Mouse (Mus musculus): ENCODE results near the gene Trmt1. TPM values are rescaled to one million over a fixed set of nuclear protein-coding genes. Genes with fewer than 3 reads are reported as not detected.

Gene Trmt1
- polyA plus RNA-seq, 1 experiment from 2014 or later = 73.3 TPM

GRCm38 (mm10) chr8:84699861-84700322, 13.8 kb downstream of the Trmt1 start:
- Histone ChIP-seq H3K4me2 (ENCODE audit: low read length) (no peak overlapping the region), H3K27me3 (replicated peaks; ENCODE audit: control insufficient read depth, insufficient read depth, low read length) (peaks cover 27% of the 10 kb centered on the region), H3K9me3 (ENCODE audit: control insufficient read depth, low read length) (no peaks in the 10 kb centered on the region), H3K4me1 (replicated peaks; ENCODE audit: control insufficient read depth, insufficient read depth, low read length) (peaks cover 27% of the 10 kb centered on the region), H3K4me3 (replicated peaks; ENCODE audit: low read length) (no peak overlapping the region), H3K9ac (replicated peaks; ENCODE audit: low read depth, low read length) (no peak overlapping the region), H3K36me3 (ENCODE audit: control insufficient read depth, insufficient read depth) (peaks cover 16% of the 10 kb centered on the region; the same call in 1 of the 2 replicates), H3K27ac (ENCODE audit: low read length) (peak overlapping the region; percentile 51)
- WGBS = 59% methylated on average over 7 of the region's 7 CpGs
- ATAC-seq = peak; percentile 25; the same call in 1 of the 2 replicates

GRCm38 (mm10) chr8:84700526-84700925, 14.4 kb downstream of the Trmt1 start:
- peaks cover 29% of the 10 kb centered on the region for H3K27me3 ChIP-seq (replicated peaks; ENCODE audit: control insufficient read depth, insufficient read depth, low read length)
- no peak overlapping the region for H3K27ac ChIP-seq (ENCODE audit: low read length)
- WGBS = 87% methylated on average over 5 of the region's 5 CpGs
- H3K9me3 ChIP-seq (ENCODE audit: control insufficient read depth, low read length) = no peaks in the 10 kb centered on the region
- no peak for ATAC-seq
- H3K4me1 ChIP-seq (replicated peaks; ENCODE audit: control insufficient read depth, insufficient read depth, low read length) = peaks cover 34% of the 10 kb centered on the region
- H3K36me3 ChIP-seq (ENCODE audit: control insufficient read depth, insufficient read depth) = peaks cover 14% of the 10 kb centered on the region; the same call in 1 of the 2 replicates
- no peak overlapping the region for H3K4me2 ChIP-seq (ENCODE audit: low read length)
- H3K4me3 ChIP-seq (replicated peaks; ENCODE audit: low read length) = no peak overlapping the region
- H3K9ac ChIP-seq (replicated peaks; ENCODE audit: low read depth, low read length) = no peak overlapping the region

DNA sequence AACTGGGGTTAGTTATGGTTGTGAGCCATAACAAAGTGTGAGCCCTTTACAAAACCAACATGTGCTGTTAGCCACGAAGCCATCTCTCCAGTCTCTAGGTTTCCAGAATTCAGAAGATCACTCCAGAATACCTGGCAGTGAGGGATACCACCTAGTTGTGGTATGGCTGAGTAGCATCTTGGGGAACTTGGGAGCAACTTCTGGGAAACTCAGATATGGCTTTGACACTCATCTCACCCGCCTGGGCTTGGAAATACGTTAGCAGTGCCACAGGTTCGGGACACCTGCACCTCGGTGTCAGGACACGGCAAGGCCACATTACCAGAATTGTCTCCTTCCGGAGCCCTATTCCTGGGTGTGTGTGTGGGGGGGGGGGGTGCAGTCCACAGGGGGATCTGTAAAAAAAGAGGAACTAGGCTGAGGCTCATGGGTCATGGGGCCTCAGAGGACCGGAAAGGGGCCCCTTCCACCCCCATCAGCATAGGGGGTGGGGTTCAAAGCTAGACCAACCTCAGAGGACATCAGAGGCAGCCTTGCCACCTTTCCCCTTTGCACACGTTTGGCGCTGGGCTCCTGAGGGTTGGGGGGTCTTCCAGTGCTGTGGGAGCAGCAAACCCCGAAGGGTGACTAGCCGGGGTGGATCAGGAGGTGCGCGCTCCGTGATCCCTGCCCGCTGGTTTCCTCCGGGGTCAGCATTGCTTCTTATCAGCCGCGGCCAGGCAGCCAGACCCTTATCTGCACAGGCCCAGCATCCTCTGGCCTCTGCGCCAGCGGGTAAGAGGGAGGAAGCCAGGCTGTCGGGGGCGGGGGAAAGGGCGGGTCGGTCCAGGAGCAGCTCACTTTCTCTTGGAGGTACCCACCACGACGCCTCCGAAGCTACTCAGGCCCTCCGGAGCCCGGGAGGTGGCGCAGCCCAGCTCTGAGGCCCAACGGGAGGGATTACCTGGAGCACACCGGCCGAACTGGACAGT, 15.1 kb downstream of the Trmt1 start, which contains the start of gene Lyl1:
Gene Lyl1 (plus strand): TSS at position 517 of the 971 bp plus-strand sequence.
- Histone ChIP-seq H3K9ac (replicated peaks; ENCODE audit: low read depth, low read length) (peak within 1 kb of the TSS; percentile 29; the same call in 1 of the 2 replicates), H3K27me3 (replicated peaks; ENCODE audit: control insufficient read depth, insufficient read depth, low read length) (peaks cover 29% of the 10 kb centered on the region), H3K4me2 (ENCODE audit: low read length) (no peak within 1 kb of the TSS), H3K9me3 (ENCODE audit: control insufficient read depth, low read length) (no peaks in the 10 kb centered on the region), H3K4me3 (replicated peaks; ENCODE audit: low read length) (no peak within 1 kb of the TSS), H3K36me3 (ENCODE audit: control insufficient read depth, insufficient read depth) (peaks cover 14% of the 10 kb centered on the region; the same call in 1 of the 2 replicates), H3K27ac (ENCODE audit: low read length) (peak within 1 kb of the TSS; percentile 60), H3K4me1 (replicated peaks; ENCODE audit: control insufficient read depth, insufficient read depth, low read length) (peaks cover 36% of the 10 kb centered on the region)
- no peak for ATAC-seq
- 19% methylated on average over 33 of the region's 34 CpGs for WGBS

- peaks cover 29% of the 10 kb centered on the region for H3K27me3 ChIP-seq (replicated peaks; ENCODE audit: control insufficient read depth, insufficient read depth, low read length)
- no peak for ATAC-seq
These were observed 16.5 kb downstream of the Trmt1 start for GRCm38 (mm10) chr8:84702561-84702960.

GRCm38 (mm10) chr8:84702963-84703465, 16.9 kb downstream of the Trmt1 start:
- ATAC-seq = no peak
- Histone ChIP-seq H3K4me1 (replicated peaks; ENCODE audit: control insufficient read depth, insufficient read depth, low read length) (peaks cover 51% of the 10 kb centered on the region), H3K36me3 (ENCODE audit: control insufficient read depth, insufficient read depth) (peaks cover 7% of the 10 kb centered on the region; the same call in 1 of the 2 replicates), H3K9me3 (ENCODE audit: control insufficient read depth, low read length) (no peaks in the 10 kb centered on the region), H3K27me3 (replicated peaks; ENCODE audit: control insufficient read depth, insufficient read depth, low read length) (peaks cover 31% of the 10 kb centered on the region), H3K4me3 (replicated peaks; ENCODE audit: low read length) (no peak overlapping the region), H3K27ac (ENCODE audit: low read length) (no peak overlapping the region), H3K4me2 (ENCODE audit: low read length) (no peak overlapping the region), H3K9ac (replicated peaks; ENCODE audit: low read depth, low read length) (no peak overlapping the region)
- 83% methylated on average over 6 of the region's 6 CpGs for WGBS

More at GRCm38 (mm10) chr8:84702561-84702960, 16.5 kb downstream of the Trmt1 start:
- Histone ChIP-seq H3K27ac (ENCODE audit: low read length) (no peak overlapping the region), H3K4me1 (replicated peaks; ENCODE audit: control insufficient read depth, insufficient read depth, low read length) (peaks cover 46% of the 10 kb centered on the region), H3K4me3 (replicated peaks; ENCODE audit: low read length) (no peak overlapping the region), H3K4me2 (ENCODE audit: low read length) (no peak overlapping the region), H3K9ac (replicated peaks; ENCODE audit: low read depth, low read length) (no peak overlapping the region), H3K9me3 (ENCODE audit: control insufficient read depth, low read length) (no peaks in the 10 kb centered on the region), H3K36me3 (ENCODE audit: control insufficient read depth, insufficient read depth) (peaks cover 12% of the 10 kb centered on the region; the same call in 1 of the 2 replicates)
- WGBS = 73% methylated on average over 9 of the region's 9 CpGs

GRCm38 (mm10) chr8:84703466-84704249, 17.6 kb downstream of the Trmt1 start:
- Histone ChIP-seq H3K27ac (ENCODE audit: low read length) (peak overlapping the region; percentile 87), H3K9ac (replicated peaks; ENCODE audit: low read depth, low read length) (peak overlapping the region; percentile 10; the same call in 1 of the 2 replicates), H3K36me3 (ENCODE audit: control insufficient read depth, insufficient read depth) (peaks cover 5% of the 10 kb centered on the region; the same call in 1 of the 2 replicates), H3K4me3 (replicated peaks; ENCODE audit: low read length) (no peak overlapping the region), H3K9me3 (ENCODE audit: control insufficient read depth, low read length) (no peaks in the 10 kb centered on the region), H3K27me3 (replicated peaks; ENCODE audit: control insufficient read depth, insufficient read depth, low read length) (peaks cover 32% of the 10 kb centered on the region), H3K4me1 (replicated peaks; ENCODE audit: control insufficient read depth, insufficient read depth, low read length) (peaks cover 56% of the 10 kb centered on the region), H3K4me2 (ENCODE audit: low read length) (peak overlapping the region; percentile 20)
- no peak for ATAC-seq
- WGBS = 16% methylated on average over 38 of the region's 38 CpGs

GRCm38 (mm10) chr8:84704356-84704755, 18.2 kb downstream of the Trmt1 start:
- Histone ChIP-seq H3K4me2 (ENCODE audit: low read length) (peak overlapping the region; percentile 56), H3K27ac (ENCODE audit: low read length) (peak overlapping the region; percentile 87), H3K4me1 (replicated peaks; ENCODE audit: control insufficient read depth, insufficient read depth, low read length) (peaks cover 58% of the 10 kb centered on the region), H3K4me3 (replicated peaks; ENCODE audit: low read length) (peak overlapping the region; percentile 34; the same call in 1 of the 2 replicates), H3K9ac (replicated peaks; ENCODE audit: low read depth, low read length) (peak overlapping the region; percentile 10; the same call in 1 of the 2 replicates), H3K36me3 (ENCODE audit: control insufficient read depth, insufficient read depth) (peaks cover 2% of the 10 kb centered on the region; the same call in 1 of the 2 replicates), H3K27me3 (replicated peaks; ENCODE audit: control insufficient read depth, insufficient read depth, low read length) (peaks cover 32% of the 10 kb centered on the region), H3K9me3 (ENCODE audit: control insufficient read depth, low read length) (no peaks in the 10 kb centered on the region)
- peak; percentile 21; the same call in 1 of the 2 replicates for ATAC-seq
- 3% methylated on average over 16 of the region's 16 CpGs for WGBS

GRCm38 (mm10) chr8:84704867-84705831, 19.0 kb downstream of the Trmt1 start:
- no peaks in the 10 kb centered on the region for H3K9me3 ChIP-seq (ENCODE audit: control insufficient read depth, low read length)
- H3K9ac ChIP-seq (replicated peaks; ENCODE audit: low read depth, low read length) = peak overlapping the region; percentile 63
- ATAC-seq = no peak
- WGBS = 4% methylated on average over 54 of the region's 61 CpGs
- peaks cover 32% of the 10 kb centered on the region for H3K27me3 ChIP-seq (replicated peaks; ENCODE audit: control insufficient read depth, insufficient read depth, low read length)
- H3K4me1 ChIP-seq (replicated peaks; ENCODE audit: control insufficient read depth, insufficient read depth, low read length) = peaks cover 65% of the 10 kb centered on the region
- peak overlapping the region; percentile 56 for H3K4me2 ChIP-seq (ENCODE audit: low read length)
- H3K36me3 ChIP-seq (ENCODE audit: control insufficient read depth, insufficient read depth) = no peaks in the 10 kb centered on the region
- H3K27ac ChIP-seq (ENCODE audit: low read length) = peak overlapping the region; percentile 87
- peak overlapping the region; percentile 34 for H3K4me3 ChIP-seq (replicated peaks; ENCODE audit: low read length)
